Mouse (Mus musculus) liver, embryonic 13.5 days (tissue): ENCODE data around the gene Dysf. TPM values are rescaled to one million over a fixed set of nuclear protein-coding genes. Genes with fewer than 3 reads are reported as not detected.

ENCODE experiments used
- ATAC-seq: fragments of 200-750 bp; cut with Nextera tagmentation; 2 replicates; pipeline ENCODE4 v1.8.0; 2017; ENCODE audit warnings: low read depth, mild to moderate bottlenecking, moderate number of reproducible peaks, moderate library complexity
- DNase-seq: peaks from one replicate; pipeline ENCODE4 v3.0.0; 2022
- H3K27ac ChIP-seq: fragments of 300-500 bp; sonication (generic); 2 replicates; pipeline ENCODE4 v1.5.1; 2015; ENCODE audit warnings: moderate library complexity, mild to moderate bottlenecking, inconsistent platforms
- H3K27me3 ChIP-seq: fragments of 300-500 bp; sonication (generic); 2 replicates; pipeline ENCODE4 v1.6.1; 2015; ENCODE audit warnings: mild to moderate bottlenecking, inconsistent platforms
- H3K36me3 ChIP-seq: fragments of 300-500 bp; sonication (generic); 2 replicates; pipeline ENCODE4 v1.6.1; 2015; ENCODE audit warnings: mild to moderate bottlenecking, inconsistent platforms
- H3K4me1 ChIP-seq: fragments of 300-500 bp; sonication (generic); replicated peaks from 2 replicates; pipeline ENCODE4 v1.6.1; 2015; ENCODE audit warnings: inconsistent platforms
- H3K4me2 ChIP-seq: fragments of 300-500 bp; sonication (generic); 2 replicates; pipeline ENCODE4 v1.6.1; 2015; ENCODE audit warnings: inconsistent platforms, mild to moderate bottlenecking, moderate library complexity
- H3K4me3 ChIP-seq: fragments of 300-500 bp; sonication (generic); replicated peaks from 2 replicates; pipeline ENCODE4 v1.5.1; 2015; ENCODE audit warnings: mild to moderate bottlenecking, inconsistent platforms
- H3K9ac ChIP-seq: fragments of 300-500 bp; sonication (generic); 2 replicates; pipeline ENCODE4 v1.6.1; 2015; ENCODE audit warnings: mild to moderate bottlenecking, inconsistent platforms
- H3K9me3 ChIP-seq: fragments of 300-500 bp; sonication (generic); replicated peaks from 2 replicates; pipeline ENCODE4 v1.6.1; 2016; ENCODE audit warnings: inconsistent platforms
- WGBS: fragments of 180-500 bp; shearing (Covaris S2); methylation state at CpG from one replicate; pipeline ENCODE4 v1.1.7; 2015; ENCODE audit not compliant: insufficient replicate concordance; 5-methylcytosine and 5-hydroxymethylcytosine counted together
- polyA plus RNA-seq: library from polyadenylated mRNA; unstranded; fragments of >200 nt; fragmentation: Nextera tagmentation; extraction: Ambion mirVana; gene quantifications from 2 replicates; pipeline ENCODE4 v1.2.1, GENCODE M21; 2015

Dysf gene
- polyA plus RNA-seq, 1 experiment from 2014 or later = 1.0 TPM

GRCm38 (mm10) chr6:84246979-84247378 is 238.6 kb downstream of the Dysf start:
- H3K36me3 ChIP-seq = no peaks in the 10 kb centered on the region
- H3K9ac ChIP-seq = no peak overlapping the region
- H3K4me2 ChIP-seq = no peak overlapping the region
- 50% methylated on average over 5 of the region's 5 CpGs for WGBS
- no peak overlapping the region for H3K27ac ChIP-seq
- no peaks in the 10 kb centered on the region for H3K27me3 ChIP-seq
- H3K9me3 ChIP-seq = 0 out of 2 replicates have a peak, but pooled peaks cover 2% of the 10 kb centered on the region
- no peak for ATAC-seq
- H3K4me1 ChIP-seq = no peaks in the 10 kb centered on the region
- DNase-seq = no peak
- H3K4me3 ChIP-seq = no peak overlapping the region

Other genes starting within 250 kb of the Dysf start
- not detected in 2 replicates for gene Ankrd53, start 245.9 kb upstream of the Dysf start, polyA plus RNA-seq
- gene Tex261, start 232.8 kb upstream of the Dysf start, polyA plus RNA-seq = 50.1 and 57.5 TPM in 2 replicates
- gene Nagk, start 213.6 kb upstream of the Dysf start, polyA plus RNA-seq = 13.4 and 14.3 TPM in 2 replicates
- 3.7 and 3.9 TPM in 2 replicates for gene Paip2b, start 176.8 kb upstream of the Dysf start, polyA plus RNA-seq
- gene Zfp638, start 141.5 kb upstream of the Dysf start, polyA plus RNA-seq = 16.7 and 22.3 TPM in 2 replicates